Mouse (Mus musculus): Measurements from ENCODE around the gene 9030612E09Rik. TPM values are rescaled to one million over a fixed set of nuclear protein-coding genes. Genes with fewer than 3 reads are reported as not detected.

Gene 9030612E09Rik
- polyA plus RNA-seq (2017; shearing (Covaris generic)) = not detected

DNA sequence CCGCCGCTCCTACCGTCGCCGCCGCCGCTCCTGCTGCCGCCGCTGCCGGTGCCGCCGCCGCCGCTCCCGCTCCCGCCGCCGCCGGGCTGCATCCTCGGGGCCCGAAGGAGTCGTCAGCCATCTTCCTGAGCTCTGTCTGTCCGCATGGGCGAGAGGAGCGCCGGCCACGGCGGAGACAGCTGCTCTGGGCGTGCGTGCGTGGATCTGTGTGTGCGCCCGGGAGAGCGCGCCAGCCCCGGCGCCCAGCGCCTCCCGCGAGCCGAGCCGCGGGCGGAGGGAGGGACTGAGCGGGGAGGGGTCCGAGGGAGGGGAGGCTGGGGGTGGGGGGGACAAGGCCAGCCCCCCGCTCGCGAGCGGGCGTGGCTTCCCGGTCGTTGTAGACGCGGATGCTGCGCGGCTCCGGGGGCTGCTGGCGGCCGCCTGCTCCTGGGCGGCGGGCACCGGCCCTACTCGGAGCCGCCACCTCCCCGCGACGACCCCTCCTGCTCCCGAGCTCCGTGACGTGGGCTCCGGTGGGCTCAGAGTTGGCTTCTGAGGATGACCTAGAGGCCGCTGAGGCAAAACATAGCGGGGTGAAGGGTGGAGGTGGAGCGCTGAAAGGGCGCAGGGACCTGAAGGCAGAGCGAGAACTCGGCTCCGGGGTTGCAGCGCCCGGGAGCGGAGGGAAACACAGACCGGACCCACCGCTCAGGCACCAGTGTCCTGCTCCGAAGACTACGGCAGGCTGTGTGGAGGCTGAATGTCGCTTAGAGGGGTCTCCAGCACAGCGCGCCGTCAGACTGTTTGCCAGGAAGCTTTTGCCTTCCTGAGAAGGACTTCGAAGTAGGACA, at the start of gene 9030612E09Rik, which contains the start of gene Sobp:
TSS of gene 9030612E09Rik (plus strand) at position 379 of the 830 bp plus-strand sequence.
TSS of gene Sobp (minus strand) at position 205 of the 830 bp plus-strand sequence.
- ATAC-seq = no peak

DNA sequence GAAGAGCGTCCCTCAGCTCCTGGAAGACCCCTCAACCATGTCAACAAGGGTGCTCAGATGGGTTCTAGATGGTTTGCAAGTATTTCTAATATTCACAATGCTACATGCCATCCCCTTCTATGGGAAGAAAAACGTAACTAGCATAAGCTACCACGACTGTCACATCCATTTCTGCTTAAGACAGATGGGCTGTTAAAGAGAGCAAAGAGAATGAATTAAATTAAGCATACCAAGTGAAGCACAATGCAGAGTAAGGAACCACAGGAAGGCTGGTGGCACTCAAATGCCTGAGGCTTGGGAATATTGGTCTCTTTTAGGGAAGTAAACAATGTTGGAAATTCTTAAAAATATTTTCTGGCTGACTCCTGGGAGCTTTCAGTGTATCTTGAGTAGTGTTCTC, 45.8 kb upstream of the 9030612E09Rik start:
- ATAC-seq = no peak

DNA sequence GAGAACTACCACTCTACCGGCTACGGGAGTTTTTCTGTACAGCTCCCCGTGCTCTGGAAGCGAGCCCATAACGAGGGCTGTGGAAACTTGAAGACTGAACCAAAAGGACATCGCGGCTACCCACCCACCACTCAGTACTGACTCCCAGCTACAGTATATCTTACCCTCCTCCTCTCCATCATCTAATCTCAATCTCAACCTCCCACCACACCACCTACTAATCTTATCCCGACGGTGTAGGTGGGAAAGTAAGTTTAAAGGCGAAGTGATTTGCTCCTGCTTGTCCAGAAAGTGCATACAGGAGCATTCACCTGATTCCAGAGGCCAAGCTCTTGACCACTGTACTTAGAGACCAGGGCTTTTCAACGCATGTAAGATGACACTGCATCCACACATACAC, 40.5 kb upstream of the 9030612E09Rik start:
- no peak for ATAC-seq

DNA sequence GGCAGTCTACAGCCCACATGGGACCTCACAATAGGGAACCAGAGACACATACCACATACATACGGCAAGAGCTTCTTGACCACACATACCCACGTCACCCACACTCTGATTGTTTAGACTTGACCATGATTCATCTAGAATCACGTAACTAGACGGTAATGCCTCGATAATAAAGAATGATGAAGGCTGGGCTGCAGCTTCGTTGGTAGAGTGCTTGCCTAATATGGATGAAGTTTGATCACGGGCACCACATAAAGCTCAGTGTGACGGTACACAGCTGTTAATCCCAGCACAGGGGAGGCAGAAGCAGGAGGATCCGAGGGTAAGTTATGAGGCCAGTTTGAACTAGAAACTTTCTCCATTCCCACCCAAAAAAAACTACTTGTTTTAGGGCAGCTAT, 31.3 kb upstream of the 9030612E09Rik start:
- no peak for ATAC-seq

DNA sequence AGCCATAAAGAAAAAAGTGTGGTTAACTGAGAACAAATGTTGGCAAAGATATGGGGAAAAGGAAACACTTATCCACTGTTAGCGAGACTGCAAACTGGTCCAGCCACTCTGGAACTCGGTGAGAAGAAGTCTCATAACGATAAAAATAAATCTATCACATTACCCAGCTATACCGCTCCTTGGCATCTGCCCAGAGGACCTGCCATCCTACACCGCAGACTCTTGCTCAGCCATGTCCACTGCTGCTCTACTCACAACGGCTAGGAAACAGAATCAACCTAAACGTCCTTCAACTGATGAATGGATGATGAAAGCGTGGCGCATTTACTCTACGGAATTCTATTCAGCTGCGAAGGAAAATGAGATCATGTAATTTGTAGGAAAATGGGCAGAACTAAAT, 26.0 kb upstream of the 9030612E09Rik start:
- ATAC-seq = no peak

DNA sequence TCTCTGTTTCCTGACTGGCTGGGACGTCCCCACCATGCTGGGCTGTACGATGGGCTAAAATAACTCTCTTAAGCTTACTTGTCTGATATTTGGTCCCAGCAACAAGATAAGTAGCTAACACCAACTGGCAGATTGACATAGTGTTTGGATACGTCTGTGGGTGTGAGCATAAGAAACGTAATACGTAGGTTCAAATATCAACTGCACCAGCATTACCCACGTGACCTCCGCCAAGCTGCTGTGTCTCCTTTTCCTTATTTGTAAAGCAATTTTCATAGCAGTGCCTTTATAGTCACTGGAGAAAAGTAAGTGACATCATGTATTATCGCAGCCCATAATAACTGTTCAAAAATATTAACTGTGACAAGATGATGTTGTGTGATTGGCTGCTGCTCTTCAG, 21.9 kb upstream of the 9030612E09Rik start:
- ATAC-seq = no peak

DNA sequence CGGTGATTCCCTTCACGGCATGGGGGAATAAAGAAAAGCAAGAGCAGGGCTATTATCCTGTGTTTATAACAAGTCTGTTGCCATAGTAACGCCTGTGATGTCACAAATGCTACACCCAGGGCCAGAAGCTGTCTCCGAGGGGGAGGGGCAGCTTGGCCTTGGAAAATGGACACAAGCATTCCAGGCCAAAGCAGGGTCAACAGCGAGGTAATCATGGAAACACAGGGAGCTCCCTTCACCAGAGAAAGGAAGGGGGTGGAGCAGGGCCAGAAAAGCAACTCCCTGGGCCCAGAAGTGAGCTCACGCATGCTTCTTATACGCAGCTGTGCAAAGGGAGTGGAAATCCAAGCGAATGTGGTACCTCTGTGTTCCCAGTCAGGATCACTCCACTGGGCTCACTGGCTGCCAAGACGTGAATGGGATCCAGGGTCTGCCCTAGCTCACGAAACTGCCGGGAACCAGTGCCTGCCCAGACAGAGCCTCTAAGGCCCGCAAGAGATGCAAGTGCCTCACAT, 19.4 kb upstream of the 9030612E09Rik start:
- no peak for ATAC-seq

DNA sequence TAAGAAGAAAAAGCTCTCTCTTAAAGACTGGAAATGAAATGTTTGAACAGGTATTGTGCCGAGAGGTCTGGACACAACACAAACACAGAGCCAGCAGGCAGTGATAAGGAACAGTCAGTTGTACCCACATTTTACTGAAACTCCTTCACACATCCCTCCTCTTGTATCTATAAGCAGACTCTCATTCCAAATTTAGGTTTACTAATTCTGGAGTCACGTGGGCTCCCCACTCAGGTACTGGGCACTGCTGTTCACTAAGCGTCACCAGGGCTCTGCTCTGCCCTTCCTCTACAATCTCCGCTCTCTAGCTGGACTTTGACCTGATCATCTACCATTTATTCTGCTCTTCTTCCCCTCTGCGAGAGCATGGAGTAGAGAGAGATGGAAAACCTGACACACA, 15.6 kb upstream of the 9030612E09Rik start:
- ATAC-seq = no peak

DNA sequence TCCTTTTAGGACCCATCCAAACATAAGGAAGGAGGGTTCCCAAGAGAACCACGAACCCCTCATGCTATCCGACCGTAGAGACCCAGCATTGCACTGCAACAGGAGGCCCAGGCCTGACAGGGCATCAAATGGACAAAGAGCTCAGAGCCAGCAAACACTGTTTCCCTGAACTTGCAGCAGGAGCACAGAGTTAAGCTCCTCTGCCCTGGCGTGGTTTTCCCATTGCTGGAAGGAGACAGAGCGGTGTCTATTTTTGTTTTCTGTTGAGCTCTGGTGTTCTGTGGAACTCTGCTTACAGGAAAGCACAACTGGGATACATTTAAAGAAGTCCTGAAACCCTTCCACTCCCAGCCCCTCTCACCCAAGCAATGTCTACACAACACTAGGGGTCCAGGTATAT, 15.2 kb upstream of the 9030612E09Rik start:
- no peak for ATAC-seq

DNA sequence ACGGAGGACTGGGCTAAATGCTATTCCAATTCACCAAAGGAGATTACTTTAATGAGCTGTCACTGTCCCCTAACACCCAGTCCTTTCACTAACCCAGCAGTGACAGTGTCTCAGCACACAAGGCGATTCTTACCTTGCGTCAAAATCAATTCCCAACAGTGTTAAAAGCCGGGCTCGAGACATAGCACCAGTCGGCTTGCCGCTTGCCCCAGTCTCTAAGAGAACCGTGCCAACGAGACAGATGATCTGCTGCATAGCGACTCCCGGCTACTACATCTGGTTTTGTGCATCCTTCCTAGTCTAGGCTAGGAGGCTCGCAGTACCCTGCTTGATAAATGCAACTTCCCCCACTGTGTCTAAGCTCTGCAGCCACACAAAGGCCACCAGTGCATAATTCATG, 12.2 kb upstream of the 9030612E09Rik start:
- no peak for ATAC-seq

DNA sequence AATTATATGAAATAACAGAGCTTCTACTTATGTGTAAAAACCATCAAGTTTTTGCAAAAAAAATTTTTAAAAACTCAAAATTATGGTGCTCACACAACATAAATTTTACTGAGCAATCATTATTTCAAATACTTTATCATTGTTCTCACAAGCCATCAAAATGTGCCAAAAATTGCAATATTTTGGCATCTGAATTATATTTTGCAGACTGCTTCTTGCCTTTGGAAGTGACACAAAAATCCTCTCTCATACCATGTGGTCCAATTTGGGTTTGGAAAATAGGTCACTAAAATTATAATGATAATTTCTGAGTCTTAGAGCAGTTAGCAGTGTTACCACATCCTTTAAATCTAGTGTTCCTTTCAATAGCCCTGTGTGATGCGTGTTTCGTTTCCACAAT, 10.1 kb upstream of the 9030612E09Rik start:
- no peak for ATAC-seq

DNA sequence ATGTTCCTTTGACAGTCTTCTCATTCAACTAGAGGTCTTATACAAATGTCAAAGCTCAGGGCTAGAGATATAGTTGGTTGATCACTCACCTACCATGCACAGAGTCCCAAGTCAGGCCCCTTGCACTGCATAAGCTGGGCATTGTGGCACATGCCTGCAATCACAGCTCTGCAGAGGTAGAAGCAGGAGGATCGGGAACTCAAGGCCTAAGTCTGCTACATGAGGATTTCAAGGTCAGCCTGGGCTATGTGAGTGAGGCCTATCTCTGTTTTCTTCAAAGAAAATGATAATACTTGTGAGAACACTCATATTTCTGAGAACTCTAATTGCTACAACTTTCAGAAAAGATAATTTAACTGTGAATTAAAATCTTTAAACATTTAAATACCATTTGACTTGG, 8.4 kb upstream of the 9030612E09Rik start:
- ATAC-seq = no peak

DNA sequence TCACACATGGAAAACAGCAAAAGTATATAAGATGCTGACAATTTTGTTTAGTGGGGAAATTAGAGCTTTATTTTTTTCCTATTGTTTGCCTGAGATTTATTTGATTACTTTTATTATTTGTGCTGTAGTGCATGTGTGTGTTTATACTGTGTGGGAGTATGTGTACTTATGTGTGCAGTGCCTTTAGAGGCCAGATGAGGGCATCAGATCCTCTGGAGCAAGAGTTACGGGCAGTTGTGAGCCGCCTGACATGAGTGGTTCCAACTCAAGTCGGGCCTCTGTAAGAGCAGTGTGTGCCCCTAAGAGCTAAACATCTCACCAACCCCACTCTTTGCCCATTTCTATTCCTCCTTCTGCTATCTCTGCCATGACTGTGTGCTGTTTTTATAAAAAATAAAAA, 7.7 kb upstream of the 9030612E09Rik start:
- no peak for ATAC-seq

DNA sequence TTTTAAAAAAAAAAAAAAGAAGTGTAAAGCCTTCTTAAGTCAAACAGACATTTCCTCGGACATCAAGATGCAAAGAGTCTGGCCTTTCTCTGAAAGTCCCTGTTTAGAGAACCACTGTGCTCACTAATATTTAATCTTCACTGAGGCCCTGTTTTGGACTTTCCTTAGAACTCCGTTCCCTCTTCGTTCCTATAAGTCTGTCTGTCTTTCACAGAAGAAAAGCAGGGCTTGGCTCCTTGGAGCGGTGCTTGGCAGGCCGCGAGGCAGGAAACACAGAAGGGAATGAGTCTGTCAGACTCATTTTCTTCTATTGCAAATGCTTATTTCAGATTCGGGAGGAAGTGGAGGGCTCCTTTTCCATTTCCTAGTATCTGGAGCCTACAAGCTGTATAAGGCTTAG, 5.7 kb upstream of the 9030612E09Rik start:
- ATAC-seq = no peak

DNA sequence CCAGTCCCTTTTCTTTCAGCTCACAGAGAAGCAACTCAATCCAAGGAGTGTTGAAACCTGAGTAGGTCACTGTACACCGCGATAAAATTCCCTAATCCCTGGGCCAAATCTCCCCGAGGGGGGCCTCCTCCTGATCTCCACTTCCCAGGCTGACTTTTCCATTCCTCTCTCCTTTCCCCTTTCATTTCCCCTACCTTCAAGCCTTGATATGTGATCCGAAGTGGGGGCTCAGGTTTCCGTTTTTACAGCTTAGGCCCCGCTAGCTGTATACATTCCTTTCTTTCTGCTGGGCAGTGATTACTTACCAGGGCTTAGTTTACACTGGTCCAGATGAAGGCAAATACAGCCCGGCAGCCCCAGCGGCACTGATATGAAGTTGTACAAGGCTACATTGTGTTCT, 3.4 kb upstream of the 9030612E09Rik start:
- ATAC-seq = no peak

DNA sequence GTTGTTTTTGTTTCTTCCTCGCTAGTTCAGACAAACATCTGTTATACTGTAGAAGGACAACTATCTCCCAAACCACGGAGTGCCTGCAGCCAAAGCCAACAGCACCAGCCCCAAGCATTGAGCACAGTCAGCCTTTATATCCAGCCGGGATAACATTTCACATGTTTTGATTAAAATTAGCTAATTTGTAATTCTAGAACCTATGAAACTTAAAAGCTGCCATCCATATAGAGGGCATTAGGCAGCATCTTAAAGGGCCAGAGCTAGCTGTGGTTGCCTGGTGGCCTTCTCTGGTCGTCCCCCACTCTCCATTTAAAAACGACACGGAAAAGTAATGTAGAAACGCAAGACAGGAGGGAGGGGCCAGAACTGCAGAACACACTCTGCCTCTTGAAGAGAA, 2.4 kb upstream of the 9030612E09Rik start:
- no peak for ATAC-seq

DNA sequence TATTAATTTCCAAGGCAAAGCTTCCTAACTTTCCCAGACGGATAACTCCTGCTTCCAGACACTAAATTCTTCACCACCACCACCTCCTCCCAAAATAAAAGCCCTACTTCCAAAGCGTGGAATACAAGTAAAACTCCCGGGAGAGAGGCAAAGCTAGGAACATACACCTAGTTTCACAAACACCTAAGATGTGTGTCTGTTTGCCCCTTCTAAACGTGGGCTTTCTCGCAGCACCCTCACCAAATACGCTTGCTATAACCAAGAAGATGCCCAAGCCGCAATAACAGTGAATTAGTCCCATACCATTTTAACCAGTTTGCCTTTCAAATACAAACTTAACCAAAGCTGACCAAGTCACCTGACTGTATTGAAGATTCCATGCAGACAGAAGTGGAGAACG, 1.9 kb upstream of the 9030612E09Rik start:
- ATAC-seq = no peak

DNA sequence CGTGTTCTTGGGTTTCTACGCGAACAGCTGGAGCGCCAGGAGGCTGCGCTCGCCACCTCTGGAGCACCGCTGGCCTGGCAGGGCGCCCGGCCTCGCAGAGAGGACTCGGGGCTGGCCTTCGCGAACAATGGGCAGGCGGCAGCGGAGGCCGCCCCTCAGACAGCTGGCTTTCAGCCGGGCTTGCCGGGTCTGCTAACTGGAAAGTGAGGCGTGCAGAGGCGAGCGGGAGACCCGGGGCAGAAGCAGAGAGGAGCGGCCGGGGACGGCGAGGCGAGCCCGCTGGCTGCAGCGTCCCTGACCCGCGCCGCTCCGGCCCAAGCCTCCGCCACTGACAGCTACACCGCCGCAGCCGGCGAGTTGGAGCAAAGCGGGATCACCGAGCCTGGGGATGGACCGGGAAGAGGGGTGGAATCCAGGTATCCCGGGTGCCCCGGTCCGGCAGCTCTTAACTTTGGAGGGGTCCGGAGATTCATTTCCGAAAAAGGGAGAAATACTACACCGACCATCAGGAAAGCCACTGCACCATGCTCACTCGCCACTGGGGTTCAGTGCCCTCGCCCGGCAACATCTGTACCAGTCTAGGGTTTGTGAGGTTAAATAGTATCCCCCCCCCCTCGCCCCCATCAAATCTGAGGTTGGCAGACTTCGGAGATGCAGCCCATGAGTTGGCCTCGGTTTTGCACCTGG, 1.2 kb upstream of the 9030612E09Rik start:
- no peak for ATAC-seq

DNA sequence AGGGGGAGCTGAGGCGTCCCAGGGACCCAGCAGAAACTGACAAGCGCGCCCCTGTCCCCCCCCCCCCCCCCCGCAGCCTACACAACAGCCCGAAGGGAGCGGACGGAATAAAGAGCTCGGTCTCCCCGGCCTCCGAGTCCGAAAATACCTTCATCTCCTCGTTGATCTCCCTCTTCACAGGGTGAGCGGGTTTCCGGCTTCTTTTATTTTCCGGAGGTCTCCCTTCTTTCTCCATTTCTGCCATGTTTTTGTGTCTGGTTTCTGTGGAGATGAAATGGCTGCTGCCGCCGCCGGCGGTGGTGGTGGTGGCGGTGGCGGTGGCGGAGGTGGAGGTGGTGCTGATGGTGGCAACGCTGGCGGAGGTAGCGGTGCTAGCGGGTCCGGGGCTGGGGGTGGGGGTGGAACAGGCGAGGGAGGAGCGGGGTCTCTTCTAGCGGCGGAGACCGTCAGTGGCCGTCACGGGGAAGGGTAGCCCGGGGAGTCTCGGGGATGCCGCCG, 627 bp upstream of the 9030612E09Rik start:
- no peak for ATAC-seq

DNA sequence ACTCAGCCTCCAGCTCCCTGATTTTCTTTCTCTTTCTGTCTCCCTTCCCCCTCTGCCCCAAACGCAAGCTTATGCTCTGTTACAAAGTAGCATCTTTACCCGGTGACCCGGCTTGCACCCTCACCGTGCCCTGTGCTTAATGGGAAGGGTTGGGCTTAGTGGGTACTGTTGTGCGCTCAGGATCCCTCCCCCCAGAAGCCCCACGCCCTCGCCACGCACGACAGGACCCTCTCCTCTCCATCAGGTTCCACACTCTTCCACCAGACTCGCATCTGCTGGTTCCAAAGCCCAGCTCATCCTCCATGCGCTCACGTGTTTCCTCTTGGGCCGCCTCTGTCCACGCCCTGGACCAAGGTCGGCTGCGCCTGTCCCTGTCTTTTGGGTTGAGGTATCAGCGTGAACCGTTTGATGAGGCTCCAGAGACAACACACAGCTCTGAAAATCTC, 675 bp downstream of the 9030612E09Rik start:
- no peak for ATAC-seq

DNA sequence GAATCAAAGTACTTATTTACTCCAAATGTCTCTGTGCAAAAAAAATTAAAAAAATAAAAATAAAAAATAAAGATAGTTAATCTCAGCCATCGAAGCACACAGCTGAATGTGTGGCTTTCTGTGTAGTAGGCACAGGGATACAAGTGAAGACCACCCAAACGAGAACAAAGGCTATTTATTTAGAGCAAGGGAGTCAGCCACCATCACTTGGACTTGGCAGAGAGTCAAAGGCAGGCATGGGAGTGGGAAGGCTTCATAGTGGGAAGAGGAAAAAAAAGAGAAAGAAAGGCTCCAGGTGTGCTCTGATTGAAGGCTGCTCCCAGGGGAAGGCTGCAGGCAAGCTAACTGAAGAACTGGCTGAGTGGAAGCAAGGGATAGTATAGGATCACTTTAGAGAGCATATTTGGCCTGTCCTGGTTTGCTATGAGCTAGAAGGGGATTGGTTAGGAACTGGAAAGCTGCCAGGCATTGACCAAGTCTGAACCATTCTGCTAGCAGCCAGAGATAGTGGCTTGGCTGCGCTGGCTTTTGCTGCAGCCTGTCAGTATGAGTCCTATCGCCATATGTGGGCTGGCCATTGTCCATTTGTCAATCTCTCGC, 5.9 kb downstream of the 9030612E09Rik start:
- no peak for ATAC-seq

DNA sequence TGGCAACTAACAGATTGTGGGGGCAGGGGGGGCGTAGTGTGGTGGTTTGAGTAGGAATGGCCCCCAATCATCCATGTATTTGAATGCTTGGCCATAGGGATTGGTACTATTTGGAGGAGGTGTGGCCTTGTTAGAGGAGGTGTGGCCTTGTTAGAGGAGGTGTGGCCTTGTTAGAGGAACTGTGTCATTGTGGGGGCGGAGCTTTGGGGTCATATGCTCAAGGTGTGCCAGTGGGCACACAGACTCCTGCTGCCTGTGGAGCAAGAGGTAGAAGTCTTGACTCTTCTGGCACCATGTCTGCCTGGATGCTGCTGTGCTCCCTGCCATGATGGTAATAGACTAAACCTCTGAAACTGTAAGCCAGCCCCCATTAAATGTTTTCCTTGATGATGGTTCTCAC, 25.7 kb downstream of the 9030612E09Rik start:
- ATAC-seq = no peak

DNA sequence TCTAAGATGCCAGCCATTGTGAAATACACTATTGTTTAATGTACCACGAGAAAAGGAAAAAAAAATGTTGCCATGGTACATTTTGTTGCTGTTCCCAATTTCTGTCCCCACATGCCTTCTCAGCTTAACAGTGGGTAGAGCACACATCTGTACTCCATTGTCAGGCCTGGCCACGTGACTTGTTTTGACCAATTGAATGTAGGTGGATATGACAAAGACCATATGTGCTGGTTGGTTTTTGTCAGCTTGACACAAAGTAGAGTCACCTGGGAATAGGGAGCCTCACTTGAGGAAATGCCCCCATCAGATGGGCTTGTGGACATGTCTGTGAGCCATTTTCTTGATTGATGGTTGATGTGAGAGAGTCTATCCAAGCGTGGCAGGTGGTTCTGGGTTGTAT, 29.4 kb downstream of the 9030612E09Rik start:
- no peak for ATAC-seq

All from inflammation-experienced regulatory T-cells, adult 6 months (primary cell).